Mouse (Mus musculus): Measurements from ENCODE around the gene 4833420G17Rik. TPM values are rescaled to one million over a fixed set of nuclear protein-coding genes. Genes with fewer than 3 reads are reported as not detected.
A peak's percentile ranks its signal among the peaks of the same experiment; 100 is the strongest.

The 4833420G17Rik gene
- polyA plus RNA-seq, 1 experiment, result 22.2 TPM

DNA sequence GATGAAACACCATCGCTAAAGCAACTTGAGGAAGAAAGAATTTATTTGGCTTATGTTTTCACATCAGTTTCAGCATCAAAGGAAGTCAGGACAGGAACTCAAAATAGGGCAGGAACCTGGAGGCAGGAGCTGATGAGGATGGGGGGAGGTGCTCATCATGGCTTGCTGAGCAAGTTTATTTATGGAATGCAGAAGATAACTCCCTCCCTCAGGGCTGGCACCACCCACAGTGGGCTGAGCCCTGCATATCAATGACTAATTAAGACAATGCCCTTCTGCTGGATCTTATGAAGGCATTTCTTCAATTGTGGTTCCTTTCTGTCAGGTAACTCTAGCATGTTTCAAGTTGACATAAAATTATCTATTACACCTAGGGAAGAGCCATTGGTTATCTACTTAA, 20.3 kb upstream of the 4833420G17Rik start:
- 85% methylated on average over 1 of the region's 1 CpGs for WGBS
- Histone ChIP-seq H3K27me3 (ENCODE audit: control insufficient read depth, insufficient read depth, low read length) (no peaks in the 10 kb centered on the region), H3K36me3 (ENCODE audit: control insufficient read depth, insufficient read depth, low read length) (peaks cover 27% of the 10 kb centered on the region), H3K4me1 (ENCODE audit: control insufficient read depth, insufficient read depth, insufficient read length) (no peaks in the 10 kb centered on the region), H3K27ac (ENCODE audit: insufficient read depth, low read length) (no peak overlapping the region), H3K4me3 (ENCODE audit: extremely low read depth, insufficient read depth, insufficient read length) (no peak overlapping the region)
- no peak for TF ChIP-seq CTCF (IDR thresholded peaks at IDR 0.05; ENCODE audit: extremely low read depth, insufficient read depth, insufficient read length, insufficient replicate concordance)
- TF ChIP-seq POLR2A (IDR thresholded peaks at IDR 0.05; ENCODE audit: low read depth, low read length), result no peak
- DNase-seq (ENCODE audit: low read depth in 1 of 2, low spot score in 2 of 2), result no peak

- no peak overlapping the region for H3K27ac ChIP-seq (ENCODE audit: insufficient read depth, low read length)
- peaks cover 23% of the 10 kb centered on the region for H3K36me3 ChIP-seq (ENCODE audit: control insufficient read depth, insufficient read depth, low read length)
- WGBS, result 88% methylated on average over 4 of the region's 4 CpGs
- H3K4me3 ChIP-seq (ENCODE audit: extremely low read depth, insufficient read depth, insufficient read length), result no peak overlapping the region
- no peak for DNase-seq (ENCODE audit: low read depth in 1 of 2, low spot score in 2 of 2)
- TF ChIP-seq CTCF (IDR thresholded peaks at IDR 0.05; ENCODE audit: extremely low read depth, insufficient read depth, insufficient read length, insufficient replicate concordance), result no peak
- no peaks in the 10 kb centered on the region for H3K4me1 ChIP-seq (ENCODE audit: control insufficient read depth, insufficient read depth, insufficient read length)
- no peaks in the 10 kb centered on the region for H3K27me3 ChIP-seq (ENCODE audit: control insufficient read depth, insufficient read depth, low read length)
Observed at GRCm38 (mm10) chr13:119453563-119453962, 9.0 kb upstream of the 4833420G17Rik start.

DNA sequence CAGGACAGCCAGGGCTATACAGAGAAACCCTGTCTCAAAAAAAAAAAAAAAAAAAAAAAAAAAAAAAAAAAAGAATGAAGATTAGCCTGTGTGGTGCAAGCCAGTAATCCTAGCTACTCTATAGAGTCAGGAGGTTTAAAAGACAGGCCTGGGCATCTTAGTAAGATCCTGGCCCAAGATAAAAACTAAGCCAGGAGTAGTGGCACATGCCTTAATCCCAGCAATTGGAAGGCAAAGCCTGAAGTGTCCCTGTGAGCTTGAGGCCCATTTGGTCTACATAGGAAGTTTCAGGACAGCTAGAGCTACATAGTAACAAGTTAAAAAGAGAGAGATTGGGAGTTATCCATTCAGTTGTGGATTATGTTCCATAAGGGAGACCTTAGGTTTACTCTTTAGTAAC, 7.5 kb upstream of the 4833420G17Rik start:
- Histone ChIP-seq H3K27ac (ENCODE audit: insufficient read depth, low read length) (no peak overlapping the region), H3K4me1 (ENCODE audit: control insufficient read depth, insufficient read depth, insufficient read length) (no peaks in the 10 kb centered on the region), H3K4me3 (ENCODE audit: extremely low read depth, insufficient read depth, insufficient read length) (no peak overlapping the region), H3K27me3 (ENCODE audit: control insufficient read depth, insufficient read depth, low read length) (no peaks in the 10 kb centered on the region), H3K36me3 (ENCODE audit: control insufficient read depth, insufficient read depth, low read length) (peaks cover 23% of the 10 kb centered on the region)
- TF ChIP-seq POLR2A (IDR thresholded peaks at IDR 0.05; ENCODE audit: low read depth, low read length) (no peak), CTCF (IDR thresholded peaks at IDR 0.05; ENCODE audit: extremely low read depth, insufficient read depth, insufficient read length, insufficient replicate concordance) (no peak)
- no peak for DNase-seq (ENCODE audit: low read depth in 1 of 2, low spot score in 2 of 2)

DNA sequence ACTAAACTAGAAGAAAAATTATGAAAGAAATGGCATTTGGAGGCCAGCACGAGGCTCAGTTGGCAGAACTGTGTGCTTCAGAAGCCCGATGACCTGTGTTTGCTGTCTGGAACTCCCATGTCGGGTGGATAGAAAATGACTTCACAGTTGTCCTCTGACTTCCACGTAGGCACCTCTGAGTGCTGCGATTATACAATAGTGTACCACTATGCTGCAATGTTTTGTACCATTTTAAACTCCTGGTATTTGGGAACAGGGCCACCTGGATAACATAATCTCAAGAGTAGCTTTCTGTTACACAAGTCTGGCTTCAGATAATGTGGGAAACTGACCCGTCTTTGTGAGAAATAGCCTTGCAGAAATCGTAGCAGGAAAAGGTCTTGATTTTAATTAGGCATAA, 6.2 kb upstream of the 4833420G17Rik start:
- H3K27ac ChIP-seq (ENCODE audit: insufficient read depth, low read length), result no peak overlapping the region
- 94% methylated on average over 7 of the region's 7 CpGs for WGBS
- TF ChIP-seq CTCF (IDR thresholded peaks at IDR 0.05; ENCODE audit: extremely low read depth, insufficient read depth, insufficient read length, insufficient replicate concordance), result no peak
- TF ChIP-seq POLR2A (IDR thresholded peaks at IDR 0.05; ENCODE audit: low read depth, low read length), result no peak
- H3K36me3 ChIP-seq (ENCODE audit: control insufficient read depth, insufficient read depth, low read length), result peaks cover 15% of the 10 kb centered on the region
- no peak for DNase-seq (ENCODE audit: low read depth in 1 of 2, low spot score in 2 of 2)
- H3K27me3 ChIP-seq (ENCODE audit: control insufficient read depth, insufficient read depth, low read length), result no peaks in the 10 kb centered on the region
- H3K4me1 ChIP-seq (ENCODE audit: control insufficient read depth, insufficient read depth, insufficient read length), result no peaks in the 10 kb centered on the region
- no peak overlapping the region for H3K4me3 ChIP-seq (ENCODE audit: extremely low read depth, insufficient read depth, insufficient read length)

DNA sequence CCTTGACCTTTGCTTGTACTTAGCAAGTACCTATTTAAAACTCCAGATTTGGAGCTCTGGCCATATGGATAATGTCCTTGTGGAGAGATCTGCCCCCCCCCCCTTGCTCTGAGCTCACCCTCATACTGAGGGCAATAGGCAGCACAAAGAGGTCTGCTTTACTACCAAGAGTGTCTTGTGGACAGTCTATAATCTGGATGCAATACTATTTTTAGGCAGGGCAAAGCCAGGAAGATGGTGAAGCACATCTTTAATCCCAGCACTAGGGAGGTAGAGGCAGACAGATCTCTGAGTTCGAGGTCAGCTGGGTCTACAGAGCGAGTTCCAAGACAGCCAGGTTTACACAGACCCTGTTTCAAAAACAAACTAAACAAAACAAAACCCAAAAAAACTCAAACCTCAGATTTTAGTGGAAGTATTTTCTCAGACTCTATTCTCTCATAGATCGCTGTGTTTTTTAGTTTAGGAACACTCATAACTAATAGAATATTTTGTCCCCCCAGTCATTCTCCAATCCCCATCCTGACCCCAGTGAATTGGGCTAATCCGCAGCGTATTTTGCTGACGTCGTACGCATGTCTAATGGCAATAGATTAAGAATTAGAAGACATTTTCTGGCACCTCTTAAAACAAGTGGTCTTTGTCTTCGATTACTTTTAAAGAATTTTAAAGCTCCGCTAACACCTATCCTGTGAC, 520 bp upstream of the 4833420G17Rik start:
- Histone ChIP-seq H3K27ac (ENCODE audit: insufficient read depth, low read length) (peak overlapping the region; percentile 55; the same call in 1 of the 2 replicates), H3K4me1 (ENCODE audit: control insufficient read depth, insufficient read depth, insufficient read length) (peaks cover 2% of the 10 kb centered on the region; the same call in 1 of the 2 replicates), H3K27me3 (ENCODE audit: control insufficient read depth, insufficient read depth, low read length) (no peaks in the 10 kb centered on the region), H3K4me3 (ENCODE audit: extremely low read depth, insufficient read depth, insufficient read length) (peak overlapping the region; percentile 79), H3K36me3 (ENCODE audit: control insufficient read depth, insufficient read depth, low read length) (peaks cover 9% of the 10 kb centered on the region)
- WGBS, result 5% methylated on average over 10 of the region's 10 CpGs
- TF ChIP-seq CTCF (IDR thresholded peaks at IDR 0.05; ENCODE audit: extremely low read depth, insufficient read depth, insufficient read length, insufficient replicate concordance) (no peak), POLR2A (IDR thresholded peaks at IDR 0.05; ENCODE audit: low read depth, low read length) (no peak)
- no peak for DNase-seq (ENCODE audit: low read depth in 1 of 2, low spot score in 2 of 2)

DNA sequence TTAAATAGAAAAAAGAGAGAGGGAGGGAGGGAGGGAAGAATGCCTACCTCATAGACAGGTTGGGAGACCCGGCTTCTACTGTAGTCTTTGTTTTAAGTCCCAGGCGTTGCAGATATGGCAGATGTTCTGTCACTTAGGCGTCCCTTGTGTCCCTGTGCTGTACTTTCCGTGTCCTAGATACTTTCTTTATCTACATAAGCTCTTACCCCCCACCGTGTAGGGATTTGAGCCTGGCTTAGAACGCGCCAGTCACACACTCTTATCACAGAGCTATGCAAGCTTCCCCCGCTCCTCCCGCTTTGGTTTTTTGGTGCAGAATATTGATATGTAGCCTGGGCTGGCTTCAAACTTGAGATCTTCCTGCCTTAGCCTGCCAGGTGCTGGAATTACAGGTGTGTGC, 14.1 kb downstream of the 4833420G17Rik start:
- Histone ChIP-seq H3K36me3 (ENCODE audit: control insufficient read depth, insufficient read depth, low read length) (peaks cover 35% of the 10 kb centered on the region), H3K4me1 (ENCODE audit: control insufficient read depth, insufficient read depth, insufficient read length) (no peaks in the 10 kb centered on the region), H3K27me3 (ENCODE audit: control insufficient read depth, insufficient read depth, low read length) (no peaks in the 10 kb centered on the region), H3K27ac (ENCODE audit: insufficient read depth, low read length) (no peak overlapping the region), H3K4me3 (ENCODE audit: extremely low read depth, insufficient read depth, insufficient read length) (no peak overlapping the region)
- 91% methylated on average over 9 of the region's 9 CpGs for WGBS
- no peak for DNase-seq (ENCODE audit: low read depth in 1 of 2, low spot score in 2 of 2)
- no peak for TF ChIP-seq CTCF (IDR thresholded peaks at IDR 0.05; ENCODE audit: extremely low read depth, insufficient read depth, insufficient read length, insufficient replicate concordance)
- no peak for TF ChIP-seq POLR2A (IDR thresholded peaks at IDR 0.05; ENCODE audit: low read depth, low read length)

DNA sequence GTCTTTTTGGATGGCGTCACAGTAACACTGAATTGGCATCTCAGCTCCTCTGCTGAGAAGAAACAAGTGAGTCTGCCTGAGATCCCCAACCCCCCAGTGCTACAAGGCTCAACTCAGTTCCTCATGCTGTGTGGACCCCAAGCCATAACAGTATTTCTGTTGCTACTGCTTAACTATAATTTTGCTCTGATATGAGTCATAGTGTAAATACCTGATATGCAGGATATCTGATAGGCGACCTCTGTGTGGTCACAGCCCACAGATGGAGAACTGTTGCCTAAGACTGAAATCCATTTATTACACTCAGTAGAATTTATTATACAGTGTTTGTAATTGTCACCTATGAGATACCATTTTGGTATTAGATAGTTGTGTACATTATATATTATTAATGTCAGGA, 15.2 kb downstream of the 4833420G17Rik start:
- no peak for TF ChIP-seq CTCF (IDR thresholded peaks at IDR 0.05; ENCODE audit: extremely low read depth, insufficient read depth, insufficient read length, insufficient replicate concordance)
- TF ChIP-seq POLR2A (IDR thresholded peaks at IDR 0.05; ENCODE audit: low read depth, low read length), result no peak
- Histone ChIP-seq H3K4me3 (ENCODE audit: extremely low read depth, insufficient read depth, insufficient read length) (no peak overlapping the region), H3K36me3 (ENCODE audit: control insufficient read depth, insufficient read depth, low read length) (peaks cover 32% of the 10 kb centered on the region), H3K4me1 (ENCODE audit: control insufficient read depth, insufficient read depth, insufficient read length) (no peaks in the 10 kb centered on the region), H3K27ac (ENCODE audit: insufficient read depth, low read length) (no peak overlapping the region), H3K27me3 (ENCODE audit: control insufficient read depth, insufficient read depth, low read length) (no peaks in the 10 kb centered on the region)
- DNase-seq (ENCODE audit: low read depth in 1 of 2, low spot score in 2 of 2), result no peak
- 89% methylated on average over 2 of the region's 2 CpGs for WGBS

Data from spleen, adult 2 months (tissue).